Mouse (Mus musculus): Measurements from ENCODE around the gene Adrm1. TPM values are rescaled to one million over a fixed set of nuclear protein-coding genes. Genes with fewer than 3 reads are reported as not detected.
"Not testable (repeated sequence)": the region's sequence is repeated elsewhere in the genome, so short reads cannot be mapped to it uniquely, and the experiment has no call there.

Gene Adrm1
- polyA plus RNA-seq, 1 experiment from 2014 or later, result 148 TPM

GRCm38 (mm10) chr2:180173711-180174110 is 2.4 kb downstream of the Adrm1 start:
- peaks cover 57% of the 10 kb centered on the region for H3K36me3 ChIP-seq (replicated peaks; ENCODE audit: control insufficient read depth, insufficient read depth)
- not testable (repeated sequence) for ATAC-seq (ENCODE audit: low FRiP score); DNase-seq (ENCODE audit: low spot score); H3K9me3 ChIP-seq (ENCODE audit: control insufficient read depth, low read length); H3K4me3 ChIP-seq (replicated peaks; ENCODE audit: low read length); H3K9ac ChIP-seq; H3K27me3 ChIP-seq (ENCODE audit: control insufficient read depth, insufficient read depth, low read length); H3K27ac ChIP-seq; H3K4me2 ChIP-seq (replicated peaks)
- 94% methylated on average over 8 of the region's 8 CpGs for WGBS
- H3K4me1 ChIP-seq (replicated peaks; ENCODE audit: control insufficient read depth, insufficient read depth, low read length), result peaks cover 12% of the 10 kb centered on the region

GRCm38 (mm10) chr2:180174121-180174520 is 2.8 kb downstream of the Adrm1 start:
- H3K27me3 ChIP-seq (ENCODE audit: control insufficient read depth, insufficient read depth, low read length), result no peaks in the 10 kb centered on the region
- no peak overlapping the region for H3K27ac ChIP-seq
- 97% methylated on average over 5 of the region's 5 CpGs for WGBS
- H3K4me2 ChIP-seq (replicated peaks), result no peak overlapping the region
- DNase-seq (ENCODE audit: low spot score) (no peak), ATAC-seq (ENCODE audit: low FRiP score) (no peak)
- H3K9ac ChIP-seq, result no peak overlapping the region
- H3K9me3 ChIP-seq (ENCODE audit: control insufficient read depth, low read length), result no peaks in the 10 kb centered on the region
- H3K4me1 ChIP-seq (replicated peaks; ENCODE audit: control insufficient read depth, insufficient read depth, low read length), result peaks cover 12% of the 10 kb centered on the region
- H3K4me3 ChIP-seq (replicated peaks; ENCODE audit: low read length), result no peak overlapping the region
- peaks cover 60% of the 10 kb centered on the region for H3K36me3 ChIP-seq (replicated peaks; ENCODE audit: control insufficient read depth, insufficient read depth)

DNA sequence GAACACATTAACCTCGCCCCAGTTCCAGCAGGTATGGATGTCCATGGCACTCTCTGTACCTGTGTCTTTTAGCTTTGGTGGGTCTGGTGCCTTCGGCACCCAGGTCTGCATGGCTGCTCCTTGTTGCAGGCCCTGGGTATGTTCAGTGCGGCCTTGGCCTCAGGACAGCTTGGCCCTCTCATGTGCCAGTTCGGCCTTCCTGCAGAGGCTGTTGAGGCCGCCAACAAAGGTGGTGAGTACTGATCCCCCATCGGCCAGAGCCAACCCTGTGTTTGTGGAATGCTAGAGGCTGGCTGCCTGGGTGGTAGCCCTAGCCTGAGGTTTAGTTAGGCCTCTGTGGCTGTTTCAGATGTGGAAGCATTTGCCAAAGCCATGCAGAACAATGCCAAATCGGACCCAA is 4.4 kb downstream of the Adrm1 start:
- H3K27me3 ChIP-seq (ENCODE audit: control insufficient read depth, insufficient read depth, low read length), result no peaks in the 10 kb centered on the region

GRCm38 (mm10) chr2:180181542-180181941 is 10.3 kb downstream of the Adrm1 start:
- H3K4me1 ChIP-seq (replicated peaks; ENCODE audit: control insufficient read depth, insufficient read depth, low read length), result no peaks in the 10 kb centered on the region
- DNase-seq (ENCODE audit: low spot score) (no peak), ATAC-seq (ENCODE audit: low FRiP score) (no peak)
- H3K27me3 ChIP-seq (ENCODE audit: control insufficient read depth, insufficient read depth, low read length), result no peaks in the 10 kb centered on the region
- 89% methylated on average over 9 of the region's 9 CpGs for WGBS
- no peaks in the 10 kb centered on the region for H3K9me3 ChIP-seq (ENCODE audit: control insufficient read depth, low read length)
- no peak overlapping the region for H3K27ac ChIP-seq
- no peak overlapping the region for H3K4me2 ChIP-seq (replicated peaks)
- no peak overlapping the region for H3K4me3 ChIP-seq (replicated peaks; ENCODE audit: low read length)
- no peak overlapping the region for H3K9ac ChIP-seq
- peaks cover 24% of the 10 kb centered on the region for H3K36me3 ChIP-seq (replicated peaks; ENCODE audit: control insufficient read depth, insufficient read depth)

More for the DNA sequence above, 4.4 kb downstream of the Adrm1 start:
- Histone ChIP-seq H3K27ac (no peak overlapping the region), H3K4me3 (replicated peaks; ENCODE audit: low read length) (no peak overlapping the region), H3K36me3 (replicated peaks; ENCODE audit: control insufficient read depth, insufficient read depth) (peaks cover 60% of the 10 kb centered on the region), H3K4me2 (replicated peaks) (no peak overlapping the region), H3K9ac (no peak overlapping the region), H3K9me3 (ENCODE audit: control insufficient read depth, low read length) (no peaks in the 10 kb centered on the region), H3K4me1 (replicated peaks; ENCODE audit: control insufficient read depth, insufficient read depth, low read length) (peaks cover 12% of the 10 kb centered on the region)
- WGBS, result 89% methylated on average over 7 of the region's 7 CpGs
- ATAC-seq (ENCODE audit: low FRiP score) (no peak), DNase-seq (ENCODE audit: low spot score) (no peak)

GRCm38 (mm10) chr2:180184011-180184751 is 12.9 kb downstream of the Adrm1 start:
- H3K4me3 ChIP-seq (replicated peaks; ENCODE audit: low read length), result no peak overlapping the region
- WGBS, result 84% methylated on average over 24 of the region's 24 CpGs
- no peaks in the 10 kb centered on the region for H3K27me3 ChIP-seq (ENCODE audit: control insufficient read depth, insufficient read depth, low read length)
- H3K36me3 ChIP-seq (replicated peaks; ENCODE audit: control insufficient read depth, insufficient read depth), result no peaks in the 10 kb centered on the region
- no peak for ATAC-seq (ENCODE audit: low FRiP score)
- no peaks in the 10 kb centered on the region for H3K9me3 ChIP-seq (ENCODE audit: control insufficient read depth, low read length)
- H3K9ac ChIP-seq, result no peak overlapping the region
- no peaks in the 10 kb centered on the region for H3K4me1 ChIP-seq (replicated peaks; ENCODE audit: control insufficient read depth, insufficient read depth, low read length)
- DNase-seq (ENCODE audit: low spot score), result no peak
- no peak overlapping the region for H3K4me2 ChIP-seq (replicated peaks)
- H3K27ac ChIP-seq, result no peak overlapping the region

DNA sequence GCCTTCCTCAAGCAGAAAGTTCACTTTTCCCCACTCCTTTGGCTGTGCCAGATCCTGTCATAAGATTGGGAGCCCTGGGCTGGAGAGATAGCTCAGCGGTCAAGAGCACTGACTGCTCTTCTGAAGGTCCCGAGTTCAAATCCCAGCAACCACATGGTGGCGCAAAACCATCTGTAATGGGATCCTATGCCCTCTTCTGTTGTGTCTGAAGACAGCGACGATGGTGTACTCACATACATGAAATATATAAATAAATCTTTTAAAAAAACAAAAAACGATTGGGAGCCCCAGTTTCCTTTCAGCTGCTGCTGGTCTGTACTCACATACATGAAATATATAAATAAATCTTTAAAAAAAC is 13.4 kb downstream of the Adrm1 start:
- DNase-seq (ENCODE audit: low spot score), result no peak
- no peaks in the 10 kb centered on the region for H3K9me3 ChIP-seq (ENCODE audit: control insufficient read depth, low read length)

GRCm38 (mm10) chr2:180185686-180186085 is 14.4 kb downstream of the Adrm1 start:
- no peak for DNase-seq (ENCODE audit: low spot score)
- no peaks in the 10 kb centered on the region for H3K9me3 ChIP-seq (ENCODE audit: control insufficient read depth, low read length)
- no peak overlapping the region for H3K4me2 ChIP-seq (replicated peaks)
- no peak overlapping the region for H3K9ac ChIP-seq
- no peak for ATAC-seq (ENCODE audit: low FRiP score)
- no peaks in the 10 kb centered on the region for H3K36me3 ChIP-seq (replicated peaks; ENCODE audit: control insufficient read depth, insufficient read depth)
- WGBS, result 92% methylated on average over 14 of the region's 14 CpGs
- no peaks in the 10 kb centered on the region for H3K27me3 ChIP-seq (ENCODE audit: control insufficient read depth, insufficient read depth, low read length)
- H3K4me3 ChIP-seq (replicated peaks; ENCODE audit: low read length), result no peak overlapping the region
- no peak overlapping the region for H3K27ac ChIP-seq
- H3K4me1 ChIP-seq (replicated peaks; ENCODE audit: control insufficient read depth, insufficient read depth, low read length), result no peaks in the 10 kb centered on the region

More for the DNA sequence above, 13.4 kb downstream of the Adrm1 start:
- no peak overlapping the region for H3K4me3 ChIP-seq (replicated peaks; ENCODE audit: low read length)
- no peak overlapping the region for H3K9ac ChIP-seq
- H3K4me2 ChIP-seq (replicated peaks), result no peak overlapping the region
- no peaks in the 10 kb centered on the region for H3K4me1 ChIP-seq (replicated peaks; ENCODE audit: control insufficient read depth, insufficient read depth, low read length)
- WGBS, result 91% methylated on average over 6 of the region's 6 CpGs
- H3K27ac ChIP-seq, result no peak overlapping the region
- no peaks in the 10 kb centered on the region for H3K27me3 ChIP-seq (ENCODE audit: control insufficient read depth, insufficient read depth, low read length)
- H3K36me3 ChIP-seq (replicated peaks; ENCODE audit: control insufficient read depth, insufficient read depth), result no peaks in the 10 kb centered on the region
- ATAC-seq (ENCODE audit: low FRiP score), result no peak

- no peak for DNase-seq (ENCODE audit: low spot score)
- H3K9ac ChIP-seq, result no peak overlapping the region
- H3K27ac ChIP-seq, result no peak overlapping the region
- H3K27me3 ChIP-seq (ENCODE audit: control insufficient read depth, insufficient read depth, low read length), result no peaks in the 10 kb centered on the region
- no peaks in the 10 kb centered on the region for H3K36me3 ChIP-seq (replicated peaks; ENCODE audit: control insufficient read depth, insufficient read depth)
- H3K4me1 ChIP-seq (replicated peaks; ENCODE audit: control insufficient read depth, insufficient read depth, low read length), result no peaks in the 10 kb centered on the region
- 75% methylated on average over 11 of the region's 11 CpGs for WGBS
- no peak overlapping the region for H3K4me2 ChIP-seq (replicated peaks)
- ATAC-seq (ENCODE audit: low FRiP score), result no peak
- no peak overlapping the region for H3K4me3 ChIP-seq (replicated peaks; ENCODE audit: low read length)
- H3K9me3 ChIP-seq (ENCODE audit: control insufficient read depth, low read length), result no peaks in the 10 kb centered on the region
Measured at GRCm38 (mm10) chr2:180187362-180187761, 16.1 kb downstream of the Adrm1 start.

GRCm38 (mm10) chr2:180196610-180197322 is 25.5 kb downstream of the Adrm1 start:
- H3K27ac ChIP-seq, result no peak overlapping the region
- no peaks in the 10 kb centered on the region for H3K9me3 ChIP-seq (ENCODE audit: control insufficient read depth, low read length)
- H3K4me3 ChIP-seq (replicated peaks; ENCODE audit: low read length), result no peak overlapping the region
- no peaks in the 10 kb centered on the region for H3K27me3 ChIP-seq (ENCODE audit: control insufficient read depth, insufficient read depth, low read length)
- H3K9ac ChIP-seq, result no peak overlapping the region
- no peaks in the 10 kb centered on the region for H3K36me3 ChIP-seq (replicated peaks; ENCODE audit: control insufficient read depth, insufficient read depth)
- no peak for ATAC-seq (ENCODE audit: low FRiP score)
- WGBS, result 77% methylated on average over 10 of the region's 12 CpGs
- no peak for DNase-seq (ENCODE audit: low spot score)
- peaks cover 4% of the 10 kb centered on the region; the same call in 1 of the 2 replicates for H3K4me1 ChIP-seq (replicated peaks; ENCODE audit: control insufficient read depth, insufficient read depth, low read length)
- no peak overlapping the region for H3K4me2 ChIP-seq (replicated peaks)
